Mouse (Mus musculus) cerebellum, adult 2 months (tissue): ENCODE data around the gene Armcx3. TPM values are rescaled to one million over a fixed set of nuclear protein-coding genes. Genes with fewer than 3 reads are reported as not detected.
A peak's percentile ranks its signal among the peaks of the same experiment; 100 is the strongest.

ENCODE experiments used
- DNase-seq, 2 experiments: peaks; one replicate each; pipeline ENCODE4 v3.0.0; 2021
- H3K27ac ChIP-seq: fragments of 200-500 bp; 2 replicates; pipeline ENCODE4 v1.5.1; 2012; ENCODE audit warnings: low read length, control low read depth, inconsistent platforms; ENCODE audit not compliant: insufficient read depth
- H3K27me3 ChIP-seq: fragments of 200-500 bp; 2 replicates; pipeline ENCODE4 v1.6.1; 2012; ENCODE audit warnings: inconsistent platforms, mild to moderate bottlenecking, low read length, moderate library complexity; ENCODE audit not compliant: control insufficient read depth, insufficient read depth
- H3K4me1 ChIP-seq: fragments of 200-500 bp; 2 replicates; pipeline ENCODE4 v1.6.1; 2011; ENCODE audit warnings: low read length; ENCODE audit not compliant: control insufficient read depth, insufficient read depth
- H3K4me3 ChIP-seq: fragments of 200-500 bp; replicated peaks from 2 replicates; pipeline ENCODE3; 2011; ENCODE audit warnings: mild to moderate bottlenecking, low read depth, low read length, control low read depth; ENCODE audit not compliant: insufficient read depth
- CTCF ChIP-seq: fragments of 200-500 bp; IDR thresholded peaks from 2 replicates; pipeline ENCODE4 v1.5.1; 2011; ENCODE audit warnings: low read depth, mild to moderate bottlenecking, control low read depth, low read length, moderate library complexity, borderline replicate concordance; ENCODE audit not compliant: insufficient read depth
- POLR2A ChIP-seq: fragments of 200-500 bp; IDR thresholded peaks from 2 replicates; pipeline ENCODE4 v1.6.1; 2011; ENCODE audit warnings: low read length, control low read depth, borderline replicate concordance; ENCODE audit not compliant: insufficient read depth
- WGBS: fragments of 180-500 bp; shearing (Covaris S2); methylation state at CpG from one replicate; pipeline ENCODE4 v1.1.7; 2018; 5-methylcytosine and 5-hydroxymethylcytosine counted together
- polyA plus RNA-seq: library from polyadenylated mRNA; depleted of rRNA; stranded (reverse); fragments of >200 nt; gene quantifications from 2 replicates; pipeline ENCODE4 v1.2.3, GENCODE M21; 2012; rRNA removed

Gene Armcx3
- polyA plus RNA-seq, 1 experiment = 66.1 TPM

GRCm38 (mm10) chrX:134807833-134808754 lies 51.7 kb downstream of the Armcx3 start:
- 11% methylated on average over 28 of the region's 28 CpGs for WGBS

GRCm38 (mm10) chrX:134808755-134809224 lies 52.4 kb downstream of the Armcx3 start, which contains the start of gene Armcx2:
Gene Armcx2 (minus strand): TSS chrX:134809221.
- Histone ChIP-seq H3K4me3 (peak within 1 kb of the TSS; percentile 87), H3K27ac (peak within 1 kb of the TSS; percentile 75), H3K27me3 (no peaks in the 10 kb centered on the region), H3K4me1 (no peaks in the 10 kb centered on the region)
- DNase-seq = peak; percentile 67 to 75
- TF ChIP-seq POLR2A (peak; percentile 60; the same call in 1 of the 2 replicates), CTCF (no peak)
- WGBS = 10% methylated on average over 16 of the region's 16 CpGs

More at GRCm38 (mm10) chrX:134807833-134808754, 51.7 kb downstream of the Armcx3 start:
- Histone ChIP-seq H3K4me1 (no peaks in the 10 kb centered on the region), H3K4me3 (peak overlapping the region; percentile 87), H3K27me3 (no peaks in the 10 kb centered on the region), H3K27ac (peak overlapping the region; percentile 75)
- TF ChIP-seq POLR2A = no peak
- DNase-seq = peak; percentile 29 to 31

Other genes starting within 250 kb of the Armcx3 start
- 17.5 and 18.9 TPM in 2 replicates for gene Timm8a1, start 214.7 kb upstream of the Armcx3 start, polyA plus RNA-seq
- gene Btk, start 173.0 kb upstream of the Armcx3 start, polyA plus RNA-seq = 0.44 and 0.51 TPM in 2 replicates
- 426 and 451 TPM in 2 replicates for gene Rpl36a, start 170.9 kb upstream of the Armcx3 start, polyA plus RNA-seq
- 8.7 and 9.5 TPM in 2 replicates for gene Gla, start 155.5 kb upstream of the Armcx3 start, polyA plus RNA-seq
- 104 and 107 TPM in 2 replicates for gene Hnrnph2, start 155.4 kb upstream of the Armcx3 start, polyA plus RNA-seq
- gene Armcx4, start 70.1 kb upstream of the Armcx3 start, polyA plus RNA-seq = 15.2 and 15.8 TPM in 2 replicates
- gene Armcx1, start 38.6 kb upstream of the Armcx3 start, polyA plus RNA-seq = 72.1 and 76.4 TPM in 2 replicates
- gene Armcx6, start 5.2 kb upstream of the Armcx3 start, polyA plus RNA-seq = 10.1 and 11.6 TPM in 2 replicates
- 40.9 and 41.4 TPM in 2 replicates for gene Armcx2, start 52.6 kb downstream of the Armcx3 start, polyA plus RNA-seq
- 0.05 and 0.10 TPM in 2 replicates for gene Nxf2, start 208.2 kb downstream of the Armcx3 start, polyA plus RNA-seq